Mouse (Mus musculus) megakaryocyte, embryonic 14.5 days (primary cell): ENCODE results near the gene Tsc22d2. TPM values are rescaled to one million over a fixed set of nuclear protein-coding genes. Genes with fewer than 3 reads are reported as not detected.
"Not testable (repeated sequence)": the region's sequence is repeated elsewhere in the genome, so short reads cannot be mapped to it uniquely, and the experiment has no call there.

Experiments
- H3K27me3 ChIP-seq: replicated peaks from 2 replicates; pipeline ENCODE3; 2012; ENCODE audit warnings: inconsistent platforms
- H3K36me3 ChIP-seq: replicated peaks from 2 replicates; pipeline ENCODE3; 2012; ENCODE audit warnings: low read length, inconsistent platforms, mixed read lengths
- H3K4me1 ChIP-seq: 2 replicates; pipeline ENCODE4 v1.6.1; 2012; ENCODE audit warnings: inconsistent platforms
- H3K4me3 ChIP-seq: replicated peaks from 2 replicates; pipeline ENCODE3; 2012; ENCODE audit warnings: moderate library complexity, mild to moderate bottlenecking, inconsistent platforms
- H3K9me3 ChIP-seq: 2 replicates; pipeline ENCODE4 v1.6.1; 2012; ENCODE audit warnings: inconsistent platforms
- FLI1 ChIP-seq: IDR thresholded peaks from 2 replicates; pipeline ENCODE4 v1.6.1; 2012; ENCODE audit warnings: low read length, inconsistent platforms, mixed read lengths
- GATA1 ChIP-seq: IDR thresholded peaks from 3 replicates; pipeline ENCODE4 v1.6.1; 2012; ENCODE audit warnings: mixed read lengths, low read length, inconsistent platforms, borderline replicate concordance
- polyA plus RNA-seq: library from polyadenylated mRNA; stranded (reverse); fragments of >175 nt; gene quantifications from 2 replicates; pipeline ENCODE4 v1.2.3, GENCODE M21; 2012; ENCODE audit warnings: low replicate concordance; ENCODE audit not compliant: insufficient read depth

Gene Tsc22d2
- polyA plus RNA-seq, 1 experiment: 8.0 TPM

- peaks cover 11% of the 10 kb centered on the region for H3K4me1 ChIP-seq
- no peak for TF ChIP-seq FLI1
- no peak for TF ChIP-seq GATA1
These were observed 4.5 kb downstream of the Tsc22d2 start for GRCm38 (mm10) chr3:58418724-58419705.

GRCm38 (mm10) chr3:58428861-58429260 lies 14.3 kb downstream of the Tsc22d2 start:
- Histone ChIP-seq H3K9me3 (no peaks in the 10 kb centered on the region), H3K4me1 (peaks cover 7% of the 10 kb centered on the region; the same call in 1 of the 2 replicates), H3K36me3 (peaks cover 12% of the 10 kb centered on the region), H3K27me3 (no peaks in the 10 kb centered on the region), H3K4me3 (no peak overlapping the region)
- TF ChIP-seq GATA1: no peak
- TF ChIP-seq FLI1: no peak

More at GRCm38 (mm10) chr3:58418724-58419705, 4.5 kb downstream of the Tsc22d2 start:
- peaks cover 10% of the 10 kb centered on the region for H3K36me3 ChIP-seq
- H3K4me3 ChIP-seq: peak overlapping the region; percentile 99
- H3K27me3 ChIP-seq: no peaks in the 10 kb centered on the region
- no peaks in the 10 kb centered on the region for H3K9me3 ChIP-seq

GRCm38 (mm10) chr3:58434414-58434813 lies 19.9 kb downstream of the Tsc22d2 start:
- TF ChIP-seq FLI1: no peak
- no peak for TF ChIP-seq GATA1
- Histone ChIP-seq H3K4me3 (no peak overlapping the region), H3K36me3 (peaks cover 32% of the 10 kb centered on the region)

GRCm38 (mm10) chr3:58448230-58448629 lies 33.7 kb downstream of the Tsc22d2 start:
- no peak overlapping the region for H3K4me3 ChIP-seq
- no peaks in the 10 kb centered on the region for H3K9me3 ChIP-seq
- H3K36me3 ChIP-seq: peaks cover 36% of the 10 kb centered on the region
- no peaks in the 10 kb centered on the region for H3K27me3 ChIP-seq
- TF ChIP-seq GATA1 (no peak), FLI1 (no peak)
- H3K4me1 ChIP-seq: peaks cover 14% of the 10 kb centered on the region; the same call in 1 of the 2 replicates

More at GRCm38 (mm10) chr3:58434414-58434813, 19.9 kb downstream of the Tsc22d2 start:
- Histone ChIP-seq H3K27me3 (no peaks in the 10 kb centered on the region), H3K4me1 (peaks cover 9% of the 10 kb centered on the region), H3K9me3 (no peaks in the 10 kb centered on the region)

- TF ChIP-seq GATA1 (no peak), FLI1 (no peak)
- no peaks in the 10 kb centered on the region for H3K9me3 ChIP-seq
These were observed 35.0 kb downstream of the Tsc22d2 start for GRCm38 (mm10) chr3:58449487-58449886.

GRCm38 (mm10) chr3:58454414-58455205 lies 40.1 kb downstream of the Tsc22d2 start:
- peaks cover 19% of the 10 kb centered on the region; the same call in 1 of the 2 replicates for H3K4me1 ChIP-seq
- H3K27me3 ChIP-seq: no peaks in the 10 kb centered on the region
- no peak for TF ChIP-seq GATA1
- no peak for TF ChIP-seq FLI1
- H3K9me3 ChIP-seq: no peaks in the 10 kb centered on the region
- H3K4me3 ChIP-seq: no peak overlapping the region
- peaks cover 21% of the 10 kb centered on the region for H3K36me3 ChIP-seq

More at GRCm38 (mm10) chr3:58449487-58449886, 35.0 kb downstream of the Tsc22d2 start:
- Histone ChIP-seq H3K4me1 (peaks cover 21% of the 10 kb centered on the region; the same call in 1 of the 2 replicates), H3K4me3 (no peak overlapping the region), H3K27me3 (no peaks in the 10 kb centered on the region), H3K36me3 (peaks cover 36% of the 10 kb centered on the region)

GRCm38 (mm10) chr3:58455255-58455654 lies 40.7 kb downstream of the Tsc22d2 start:
- no peaks in the 10 kb centered on the region for H3K9me3 ChIP-seq
- H3K4me3 ChIP-seq: no peak overlapping the region
- no peak for TF ChIP-seq FLI1
- TF ChIP-seq GATA1: no peak
- H3K4me1 ChIP-seq: peaks cover 17% of the 10 kb centered on the region; the same call in 1 of the 2 replicates
- H3K36me3 ChIP-seq: peaks cover 26% of the 10 kb centered on the region
- H3K27me3 ChIP-seq: no peaks in the 10 kb centered on the region

- peaks cover 39% of the 10 kb centered on the region for H3K4me1 ChIP-seq
- H3K4me3 ChIP-seq: peak overlapping the region; percentile 84
These were observed 55.3 kb downstream of the Tsc22d2 start for GRCm38 (mm10) chr3:58469655-58470437.

GRCm38 (mm10) chr3:58475298-58475697 lies 60.8 kb downstream of the Tsc22d2 start:
- H3K4me3 ChIP-seq, H3K36me3 ChIP-seq, H3K27me3 ChIP-seq, H3K9me3 ChIP-seq: not testable (repeated sequence)
- H3K4me1 ChIP-seq: peaks cover 14% of the 10 kb centered on the region

More at GRCm38 (mm10) chr3:58469655-58470437, 55.3 kb downstream of the Tsc22d2 start:
- Histone ChIP-seq H3K36me3 (no peaks in the 10 kb centered on the region), H3K27me3 (no peaks in the 10 kb centered on the region), H3K9me3 (no peaks in the 10 kb centered on the region)
- TF ChIP-seq GATA1: no peak
- TF ChIP-seq FLI1: no peak
